Mouse (Mus musculus) olfactory bulb, adult 2 months (tissue): ENCODE measurements around the gene Plxnd1.

ENCODE experiments used
- CTCF ChIP-seq: fragments of 200-500 bp; IDR thresholded peaks from 2 replicates; pipeline ENCODE4 v1.5.1; 2012; ENCODE audit warnings: low read depth, mild to moderate bottlenecking, low read length, moderate library complexity; ENCODE audit not compliant: insufficient read depth
- POLR2A ChIP-seq: fragments of 200-500 bp; IDR thresholded peaks from 2 replicates; pipeline ENCODE4 v1.6.1; 2012; ENCODE audit warnings: mild to moderate bottlenecking, low read depth, low read length, moderate library complexity; ENCODE audit not compliant: insufficient read depth

GRCm38 (mm10) chr6:115998758-115999157 is 4.0 kb upstream of the Plxnd1 start:
- TF ChIP-seq CTCF: no peak
- no peak for TF ChIP-seq POLR2A
